Mouse (Mus musculus) stomach, postnatal 0 days (tissue): ENCODE measurements at regions not wholly inside any gene's neighbourhood (a gene's known extent, or its start where the extent isn't known, plus 50 kb on each side); places are given as distances from the start of the nearest gene placed in this dataset.

Experiments used
- ATAC-seq: fragments of 200-750 bp; cut with Nextera tagmentation; 2 replicates; pipeline ENCODE4 v1.8.0; 2017; ENCODE audit not compliant: low FRiP score, low TSS enrichment
- DNase-seq: peaks from one replicate; pipeline ENCODE4 v3.0.0-alpha.2; 2016; ENCODE audit warnings: low spot score
- H3K27ac ChIP-seq: fragments of 300-500 bp; sonication (generic); replicated peaks from 2 replicates; pipeline ENCODE4 v1.5.1; 2014; ENCODE audit warnings: mild to moderate bottlenecking, control low read depth
- H3K27me3 ChIP-seq: fragments of 300-500 bp; sonication (generic); 2 replicates; pipeline ENCODE4 v1.6.1; 2014; ENCODE audit warnings: low read length; ENCODE audit not compliant: control insufficient read depth, insufficient read depth
- H3K36me3 ChIP-seq: fragments of 300-500 bp; sonication (generic); 2 replicates; pipeline ENCODE4 v1.6.1; 2014; ENCODE audit warnings: low read length, mixed read lengths; ENCODE audit not compliant: control insufficient read depth, insufficient read depth
- H3K4me1 ChIP-seq: fragments of 300-500 bp; sonication (generic); replicated peaks from 2 replicates; pipeline ENCODE4 v1.6.1; 2014; ENCODE audit warnings: antibody characterized with exemption; ENCODE audit not compliant: control insufficient read depth, insufficient read depth
- H3K4me2 ChIP-seq: fragments of 300-500 bp; sonication (generic); replicated peaks from 2 replicates; pipeline ENCODE4 v1.6.1; 2014; ENCODE audit warnings: low read depth, mild to moderate bottlenecking, control low read depth, moderate library complexity
- H3K4me3 ChIP-seq: fragments of 300-500 bp; sonication (generic); 2 replicates; pipeline ENCODE4 v1.5.1; 2014; ENCODE audit warnings: low read depth, low read length, control low read depth
- H3K9ac ChIP-seq: fragments of 300-500 bp; sonication (generic); 2 replicates; pipeline ENCODE4 v1.6.1; 2014; ENCODE audit warnings: mild to moderate bottlenecking, low read length, control low read depth, mixed read lengths
- H3K9me3 ChIP-seq: fragments of 300-500 bp; sonication (generic); 2 replicates; pipeline ENCODE4 v1.6.1; 2016; ENCODE audit warnings: low read length; ENCODE audit not compliant: control insufficient read depth
- CTCF ChIP-seq: IDR thresholded peaks from 2 replicates; pipeline ENCODE4 v1.5.1; 2016; ENCODE audit warnings: antibody characterized with exemption, low read depth, mild to moderate bottlenecking, moderate library complexity
- EP300 ChIP-seq: optimal IDR thresholded peaks from 2 replicates; pipeline ENCODE3; 2016; ENCODE audit warnings: antibody characterized with exemption
- WGBS: fragments of 180-500 bp; shearing (Covaris S2); extraction: QIAGEN DNeasy Blood & Tissue Kit; methylation state at CpG from one replicate; pipeline ENCODE4 v1.1.7; 2014; 5-methylcytosine and 5-hydroxymethylcytosine counted together

DNA sequence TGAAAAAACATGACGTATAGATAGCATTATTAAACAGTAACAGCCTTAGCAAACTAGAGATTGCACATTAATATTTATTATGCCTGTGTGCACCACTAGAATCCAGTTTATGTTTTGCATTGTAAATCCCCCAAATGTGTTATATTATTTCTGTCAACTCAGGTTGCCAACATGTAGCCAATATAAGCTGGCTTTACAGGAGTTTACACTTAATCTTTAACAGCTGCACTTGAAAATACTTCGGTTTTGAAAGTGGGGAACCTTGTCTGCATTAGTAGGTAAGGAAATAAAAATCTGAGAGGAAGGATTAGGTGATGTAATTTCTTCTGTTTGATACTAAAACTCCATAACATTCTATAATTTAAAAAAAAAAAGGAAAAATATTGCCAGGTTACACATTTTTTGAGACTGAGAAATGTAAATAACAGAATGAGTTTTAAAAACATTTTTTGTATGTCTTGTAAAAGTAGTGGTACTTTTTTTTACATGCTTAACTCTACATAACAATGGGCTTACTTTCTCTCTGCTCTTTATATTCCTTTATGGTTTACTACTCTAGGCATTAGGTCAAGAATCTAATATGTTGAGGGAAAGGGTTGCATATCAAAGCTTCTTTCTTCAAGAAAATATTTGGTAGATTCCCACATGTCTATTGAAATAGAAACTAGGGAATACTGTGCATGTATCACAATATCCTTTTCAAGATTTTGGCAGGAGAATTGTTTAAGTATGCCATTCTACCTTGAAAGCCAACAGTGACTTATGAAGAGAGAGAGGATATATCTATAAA is 214.2 kb upstream of the Adamts5 start:
- H3K36me3 ChIP-seq, result no peaks in the 10 kb centered on the region
- H3K4me2 ChIP-seq, result no peak overlapping the region
- H3K9ac ChIP-seq, result no peak overlapping the region
- TF ChIP-seq EP300 (no peak), CTCF (no peak)
- no peak for ATAC-seq
- WGBS, result 62% methylated on average over 2 of the region's 2 CpGs
- H3K4me3 ChIP-seq, result no peak overlapping the region
- no peaks in the 10 kb centered on the region for H3K9me3 ChIP-seq
- H3K4me1 ChIP-seq, result no peaks in the 10 kb centered on the region
- no peak for DNase-seq
- H3K27ac ChIP-seq, result no peak overlapping the region
- no peaks in the 10 kb centered on the region for H3K27me3 ChIP-seq

DNA sequence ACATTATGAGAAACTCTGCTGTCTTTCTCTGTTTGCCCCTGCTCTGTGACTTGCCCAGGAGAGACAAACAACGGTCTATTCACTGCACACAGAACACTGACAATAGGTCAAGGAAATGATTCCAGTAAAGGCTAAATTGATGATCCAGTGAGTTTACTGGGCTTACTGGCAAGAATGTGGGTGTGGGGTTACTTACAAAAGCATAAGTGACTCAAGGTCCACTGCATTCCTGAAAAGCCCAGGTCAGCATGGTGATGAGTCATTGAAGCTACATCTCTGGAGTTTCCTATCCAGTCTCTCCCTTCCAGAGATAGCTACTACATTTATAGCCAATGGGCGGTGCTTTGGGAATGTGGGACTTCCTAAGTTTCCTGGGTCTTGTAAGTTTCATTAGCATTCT is 192.8 kb upstream of the Adamts5 start:
- H3K4me1 ChIP-seq, result no peaks in the 10 kb centered on the region
- no peak overlapping the region for H3K4me3 ChIP-seq
- no peaks in the 10 kb centered on the region for H3K36me3 ChIP-seq
- no peak overlapping the region for H3K27ac ChIP-seq
- 83% methylated on average over 2 of the region's 2 CpGs for WGBS
- no peak overlapping the region for H3K4me2 ChIP-seq
- ATAC-seq, result no peak
- H3K9me3 ChIP-seq, result no peaks in the 10 kb centered on the region
- TF ChIP-seq EP300 (no peak), CTCF (no peak)
- no peak for DNase-seq
- no peak overlapping the region for H3K9ac ChIP-seq
- no peaks in the 10 kb centered on the region for H3K27me3 ChIP-seq

DNA sequence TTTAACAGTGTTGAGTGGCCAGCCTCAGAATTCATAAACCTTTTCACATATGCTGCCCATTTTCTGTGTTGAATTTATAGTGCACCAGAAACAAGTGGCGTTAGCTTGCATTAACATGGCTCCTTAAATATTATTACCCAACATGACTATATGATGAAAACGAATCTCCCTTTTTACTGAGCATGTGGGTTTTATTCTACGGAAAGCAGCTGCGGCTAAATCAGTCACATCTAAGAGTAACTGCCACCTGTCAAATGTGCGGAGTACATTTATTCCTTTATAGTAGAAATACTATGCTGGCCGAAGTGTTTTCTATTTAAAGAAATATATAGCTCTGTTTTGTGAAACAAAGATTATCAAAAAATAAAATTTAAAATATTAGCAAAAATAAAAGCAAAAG is 188.5 kb upstream of the Adamts5 start:
- H3K9ac ChIP-seq, result no peak overlapping the region
- WGBS, result 90% methylated on average over 6 of the region's 6 CpGs

DNA sequence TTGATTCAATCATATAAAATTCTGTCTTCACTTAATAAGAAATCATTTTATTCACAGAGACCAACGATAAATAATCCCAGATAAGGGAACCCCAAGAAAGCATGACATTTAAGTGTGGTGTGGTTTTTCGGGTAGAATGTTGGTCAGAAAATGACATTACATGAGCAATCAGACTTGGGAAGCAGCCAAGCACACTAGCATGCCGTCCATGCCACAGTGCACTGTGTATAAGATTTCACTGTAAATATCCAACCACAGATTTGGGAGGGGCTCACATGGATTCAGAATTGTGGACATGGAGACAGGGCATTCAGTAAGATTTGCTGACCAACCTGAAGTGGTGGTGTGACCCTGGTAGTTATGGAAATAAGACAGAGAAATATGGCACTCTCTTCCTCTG is 185.8 kb upstream of the Adamts5 start:
- Histone ChIP-seq H3K9me3 (no peaks in the 10 kb centered on the region), H3K27ac (no peak overlapping the region), H3K4me2 (no peak overlapping the region), H3K27me3 (no peaks in the 10 kb centered on the region), H3K4me3 (no peak overlapping the region), H3K36me3 (no peaks in the 10 kb centered on the region), H3K9ac (no peak overlapping the region), H3K4me1 (no peaks in the 10 kb centered on the region)
- WGBS, result 69% methylated on average over 3 of the region's 3 CpGs
- TF ChIP-seq CTCF, result no peak
- no peak for TF ChIP-seq EP300
- no peak for DNase-seq
- no peak for ATAC-seq

More for the DNA sequence above, 188.5 kb upstream of the Adamts5 start:
- no peak for ATAC-seq
- no peak for DNase-seq
- Histone ChIP-seq H3K9me3 (no peaks in the 10 kb centered on the region), H3K27me3 (no peaks in the 10 kb centered on the region), H3K27ac (no peak overlapping the region), H3K36me3 (no peaks in the 10 kb centered on the region), H3K4me1 (no peaks in the 10 kb centered on the region), H3K4me2 (no peak overlapping the region), H3K4me3 (no peak overlapping the region)
- no peak for TF ChIP-seq CTCF
- no peak for TF ChIP-seq EP300

DNA sequence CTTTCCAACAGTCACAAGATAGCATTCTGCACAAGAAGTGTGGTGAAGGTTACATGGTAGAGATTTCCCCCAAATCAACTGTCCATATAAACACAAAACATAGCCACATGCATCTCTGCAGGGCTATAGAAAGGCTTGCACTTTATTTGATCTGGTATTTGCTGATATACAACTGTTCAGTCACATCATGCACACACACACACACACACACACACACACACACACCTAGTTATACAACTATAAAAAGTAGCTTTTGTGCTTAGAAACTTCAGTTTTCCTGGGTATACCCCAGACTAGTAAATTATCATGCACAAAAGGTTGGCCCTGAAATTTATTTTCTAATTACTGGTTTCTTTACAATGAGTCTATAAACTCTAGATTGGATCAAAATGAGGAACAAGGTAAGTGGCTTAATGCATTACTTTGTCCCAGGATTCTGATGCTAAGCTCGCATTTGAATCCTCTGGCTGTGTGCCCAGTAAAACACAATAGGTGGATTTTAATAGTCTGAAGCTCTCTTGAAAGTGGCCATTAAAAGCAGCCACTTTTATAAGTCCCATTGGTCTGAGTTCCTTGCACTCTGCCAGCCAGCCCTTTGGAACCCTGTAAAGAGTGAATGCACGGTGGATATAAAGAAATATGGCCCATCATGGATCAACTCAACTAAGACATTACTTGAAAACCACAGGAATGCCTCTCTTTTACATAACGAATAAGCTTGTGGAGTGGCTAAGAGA is 166.2 kb upstream of the Adamts5 start:
- H3K36me3 ChIP-seq, result no peaks in the 10 kb centered on the region
- no peaks in the 10 kb centered on the region for H3K4me1 ChIP-seq
- no peak for TF ChIP-seq CTCF
- no peak for TF ChIP-seq EP300
- no peak overlapping the region for H3K4me3 ChIP-seq
- no peaks in the 10 kb centered on the region for H3K27me3 ChIP-seq
- H3K27ac ChIP-seq, result no peak overlapping the region
- ATAC-seq (no peak), DNase-seq (no peak)
- no peak overlapping the region for H3K9ac ChIP-seq
- H3K4me2 ChIP-seq, result no peak overlapping the region
- WGBS, result 54% methylated on average over 3 of the region's 3 CpGs
- no peaks in the 10 kb centered on the region for H3K9me3 ChIP-seq

DNA sequence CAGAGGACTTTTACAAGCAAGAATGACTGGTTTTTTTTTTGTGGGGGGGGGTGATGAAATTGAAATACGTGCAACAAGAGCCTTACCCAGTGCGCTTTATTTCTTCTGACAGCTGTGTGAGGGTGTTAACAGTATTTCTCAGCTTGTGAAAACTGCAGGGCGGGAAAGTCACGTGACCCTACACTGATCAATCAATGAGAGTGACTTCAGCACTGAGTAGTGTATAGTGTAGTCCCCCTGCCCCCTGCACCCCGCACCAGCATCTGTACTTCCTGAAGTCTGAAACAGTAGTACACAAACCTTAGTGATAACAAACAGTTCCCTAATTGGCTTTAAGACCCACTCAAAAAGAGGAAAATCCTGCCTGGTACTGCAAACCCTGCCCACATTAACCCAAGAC is 158.5 kb upstream of the Adamts5 start:
- no peak for DNase-seq
- H3K9me3 ChIP-seq, result no peaks in the 10 kb centered on the region
- WGBS, result 43% methylated on average over 5 of the region's 5 CpGs
- H3K4me3 ChIP-seq, result no peak overlapping the region
- no peak overlapping the region for H3K27ac ChIP-seq
- H3K4me2 ChIP-seq, result no peak overlapping the region
- no peaks in the 10 kb centered on the region for H3K36me3 ChIP-seq
- no peak for TF ChIP-seq CTCF
- TF ChIP-seq EP300, result no peak
- H3K4me1 ChIP-seq, result no peaks in the 10 kb centered on the region
- no peak overlapping the region for H3K9ac ChIP-seq
- H3K27me3 ChIP-seq, result no peaks in the 10 kb centered on the region
- ATAC-seq, result no peak
